9 mouse cellular contexts compared by ENCODE assay signal in genomic region chr1:24225825-24226526, GRCm38 (mm10). TPM values are rescaled to one million over a fixed set of nuclear protein-coding genes. Genes with fewer than 3 reads are reported as not detected.
DNase-seq lines count a peak whose midpoint lies in the region; ATAC-seq and TF ChIP-seq lines count a peak whose summit lies in the region.
"Had no signal": no experiment of that assay in that cellular context is flagged by ENCODE, and none has a peak within 500 bp of the region (broad histone marks: within the 10 kb centered on the region; RNA-seq: fewer than 3 reads in every experiment).

No protein-coding gene starts in this region.

- intact Hi-C loops in left cerebral cortex, postnatal 4 days (cut with DNase I): no loop called here
- intact Hi-C loops in gastrocnemius, adult 2 months (cut with DNase I): no loop called here

- TF ChIP-seq CTCF in gastrocnemius, adult 2 months (IDR thresholded peaks at IDR 0.05): no peak

- H3K36me3 ChIP-seq in embryonic facial prominence, embryonic 10.5 days (replicated peaks): peaks cover 37% of the 10 kb centered on the region
- H3K36me3 ChIP-seq: midbrain, embryonic 12.5 days had no signal

- 77% methylated on average over 4 of the region's 4 CpGs for WGBS in embryonic facial prominence, embryonic 10.5 days

- no peak for DNase-seq in frontal cortex, postnatal 14 days (ENCODE audit: low spot score in 2 of 2)
- peak; percentile 59 for DNase-seq in Muller cell, postnatal 12 days (ENCODE audit: inconsistent ontology term)
- DNase-seq in embryonic facial prominence, embryonic 10.5 days (ENCODE audit: low spot score): peak; percentile 43
- peak; percentile 94 for DNase-seq in left cerebral cortex, postnatal 4 days
- no peak for DNase-seq in B cell, adult 2 months
- no peak for DNase-seq in thymus, postnatal 25 days
- no peak for DNase-seq in gastrocnemius, adult 2 months

- H3K9me3 ChIP-seq in embryonic facial prominence, embryonic 10.5 days: no peaks in the 10 kb centered on the region
- H3K9me3 ChIP-seq: midbrain, embryonic 12.5 days had no signal

- ATAC-seq in frontal cortex, adult (ENCODE audit: low TSS enrichment): peak; percentile 35

- H3K27me3 ChIP-seq in embryonic facial prominence, embryonic 10.5 days (replicated peaks; ENCODE audit: low read depth, poor library complexity, severe bottlenecking): no peaks in the 10 kb centered on the region
- H3K27me3 ChIP-seq: midbrain, embryonic 12.5 days had no signal

- H3K27ac ChIP-seq in embryonic facial prominence, embryonic 10.5 days (replicated peaks): peak overlapping the region; percentile 37; the same call in 1 of the 2 replicates
- H3K27ac ChIP-seq in gastrocnemius, adult 2 months: no peak overlapping the region
- H3K27ac ChIP-seq: midbrain, embryonic 12.5 days had no signal

- H3K4me3 ChIP-seq in embryonic facial prominence, embryonic 10.5 days: no peak overlapping the region
- no peak overlapping the region for H3K4me3 ChIP-seq in gastrocnemius, adult 2 months
- H3K4me3 ChIP-seq: midbrain, embryonic 12.5 days had no signal

- peaks cover 18% of the 10 kb centered on the region for H3K4me1 ChIP-seq in embryonic facial prominence, embryonic 10.5 days

RNA-seq across cellular contexts. Expression of gene Col9a1, which starts 48.6 kb away (rescaled TPM):
- polyA plus RNA-seq in embryonic facial prominence, embryonic 10.5 days (2016; fragmentation: Nextera tagmentation; extraction: Ambion mirVana): 107 and 109 TPM in 2 replicates
- total RNA-seq in left cerebral cortex, postnatal 4 days (2021): 1 to 10 TPM; 2.0 to 3.0 TPM
- 1 to 10 TPM in 1 of 2 experiments, under 1 TPM in 1; 0.20 to 1.2 TPM for total RNA-seq in gastrocnemius, adult 2 months (2021)

Comparison
In these comparisons a context has a peak if more than half of its experiments do, and no peak if none do; other contexts are left out.
1. DNase-seq: peak in Muller cell, postnatal 12 days (single experiment), embryonic facial prominence, embryonic 10.5 days (single experiment) and left cerebral cortex, postnatal 4 days (single experiment); none in frontal cortex, postnatal 14 days (0 of 2), B cell, adult 2 months (0 of 2), thymus, postnatal 25 days (single experiment) and gastrocnemius, adult 2 months (single experiment).